Comparison of ENCODE assay signal across 21 mouse cellular contexts in the genomic region with DNA sequence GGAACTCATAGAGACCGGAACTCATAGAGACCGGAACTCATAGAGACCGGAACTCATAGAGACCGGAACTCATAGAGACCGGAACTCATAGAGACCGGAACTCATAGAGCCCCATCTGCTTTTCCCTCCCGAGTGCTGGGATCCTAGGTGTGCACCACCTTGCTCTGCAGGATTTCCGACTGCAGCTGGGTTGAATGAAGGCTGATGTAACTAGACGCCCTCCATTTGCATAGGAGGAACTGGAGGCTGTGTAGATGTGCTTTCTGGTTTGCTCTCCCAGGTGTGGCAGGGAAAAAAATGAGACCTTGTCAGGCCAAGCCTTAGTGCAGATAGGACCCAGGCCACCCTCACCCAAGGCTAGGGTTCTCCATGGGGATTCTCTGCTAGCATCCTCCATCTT. TPM values are rescaled to one million over a fixed set of nuclear protein-coding genes. Genes with fewer than 3 reads are reported as not detected.
DNase-seq lines count a peak whose midpoint lies in the region; ATAC-seq and TF ChIP-seq lines count a peak whose summit lies in the region.
"Had no signal": no experiment of that assay in that cellular context is flagged by ENCODE, and none has a peak within 500 bp of the region (broad histone marks: within the 10 kb centered on the region; RNA-seq: fewer than 3 reads in every experiment).

No protein-coding gene starts in this region.

- TF ChIP-seq POLR2A in ES-Bruce4 (IDR thresholded peaks at IDR 0.05; ENCODE audit: insufficient read depth, low read length): peak; percentile 66

- H3K4me3 ChIP-seq in ES-Bruce4 (ENCODE audit: low read depth, low read length): peak overlapping the region; percentile 99
- H3K4me3 ChIP-seq: embryonic facial prominence, embryonic 13.5 days; forebrain, embryonic 12.5 days; heart, adult 2 months; heart, embryonic 15.5 days; hindbrain, embryonic 13.5 days had no signal

- 0 out of 2 replicates have a peak, but pooled peaks have one; percentile 16 for TF ChIP-seq EP300 in ES-Bruce4 (IDR thresholded peaks at IDR 0.05; ENCODE audit: insufficient read depth, low read depth, low read length)

- H3K36me3 ChIP-seq in ES-Bruce4 (ENCODE audit: control insufficient read depth, insufficient read depth, low read length, poor library complexity, severe bottlenecking): no peaks in the 10 kb centered on the region
- H3K36me3 ChIP-seq: forebrain, embryonic 12.5 days; heart, embryonic 15.5 days had no signal

- H3K27ac ChIP-seq in ES-Bruce4 (ENCODE audit: insufficient read depth, low read length): peak overlapping the region; percentile 93
- H3K27ac ChIP-seq: embryonic facial prominence, embryonic 13.5 days; forebrain, embryonic 12.5 days; heart, adult 2 months; heart, embryonic 15.5 days; hindbrain, embryonic 13.5 days; hindbrain, postnatal 0 days had no signal

- H3K9me3 ChIP-seq in ES-Bruce4 (replicated peaks; ENCODE audit: control insufficient read depth, insufficient read depth, low read length, poor library complexity, severe bottlenecking): no peaks in the 10 kb centered on the region
- H3K9me3 ChIP-seq: embryonic facial prominence, embryonic 13.5 days; forebrain, embryonic 12.5 days; heart, embryonic 15.5 days; hindbrain, embryonic 13.5 days had no signal

- peak; percentile 42 for DNase-seq in heart, adult 11 months
- DNase-seq in heart, adult 18-20 months: no peak
- DNase-seq in WW6 (ENCODE audit: low read depth, low spot score): peak; percentile 67
- peak; percentile 78 for DNase-seq in testis, postnatal 14 days (ENCODE audit: low spot score)
- DNase-seq in layer of hippocampus, adult 11-12 months (ENCODE audit: low spot score): no peak
- DNase-seq: adrenal gland, postnatal 10 days; cerebellum, adult 11 months; cerebellum, adult 8-10 months; cerebellum, postnatal 14 days; forebrain, postnatal 0 days; gastrocnemius, postnatal 36 days; heart, adult 2 months; heart, postnatal 14 days had no signal

- no peak for ATAC-seq in activated CD4-positive, CD25-positive, alpha-beta regulatory T cell, adult 4 months
- ATAC-seq: CD4-positive, CD25-positive, alpha-beta regulatory T cell, adult 4 months; forebrain, postnatal 0 days; hindbrain, postnatal 0 days had no signal

- no peaks in the 10 kb centered on the region for H3K27me3 ChIP-seq in ES-Bruce4 (ENCODE audit: control insufficient read depth, insufficient read depth, low read length, poor library complexity, severe bottlenecking)
- H3K27me3 ChIP-seq: embryonic facial prominence, embryonic 13.5 days; forebrain, embryonic 12.5 days; heart, embryonic 15.5 days; hindbrain, embryonic 13.5 days had no signal

- no peak for TF ChIP-seq CTCF in ES-Bruce4 (IDR thresholded peaks at IDR 0.05; ENCODE audit: low read depth, low read length)

- H3K9ac ChIP-seq in ES-Bruce4 (ENCODE audit: low read depth, poor library complexity, severe bottlenecking): peak overlapping the region; percentile 76
- H3K9ac ChIP-seq: embryonic facial prominence, embryonic 13.5 days; forebrain, embryonic 12.5 days; forebrain, postnatal 0 days; heart, embryonic 15.5 days; hindbrain, embryonic 13.5 days had no signal

- peaks cover 3% of the 10 kb centered on the region for H3K4me1 ChIP-seq in ES-Bruce4 (ENCODE audit: control insufficient read depth, insufficient read depth, low read length)
- H3K4me1 ChIP-seq: forebrain, embryonic 12.5 days had no signal

RNA-seq across cellular contexts. Expression of a gene that starts 23.1 kb away (rescaled TPM):
- total RNA-seq in heart, adult 18-20 months (2021): 10 to 100 TPM; 18.0 to 19.2 TPM
- 162 and 164 TPM in 2 replicates for polyA plus RNA-seq in ES-Bruce4 (2011; ENCODE audit: insufficient read depth, insufficient read length, low read depth, missing spikeins)
- polyA plus RNA-seq in activated CD4-positive, CD25-positive, alpha-beta regulatory T cell, adult 4 months (2017; shearing (Covaris generic)): 10 to 100 TPM; 73.0 to 86.2 TPM

Comparison
In these comparisons a context has a peak if more than half of its experiments do, and no peak if none do; other contexts are left out.
1. DNase-seq: peak in heart, adult 11 months (single experiment), WW6 (single experiment) and testis, postnatal 14 days (single experiment); none in heart, adult 18-20 months (0 of 2) and layer of hippocampus, adult 11-12 months (single experiment).